Mouse (Mus musculus): ENCODE results near the gene Ksr1. TPM values are rescaled to one million over a fixed set of nuclear protein-coding genes. Genes with fewer than 3 reads are reported as not detected.

Ksr1 gene
- polyA plus RNA-seq, 1 experiment: 21.9 TPM

DNA sequence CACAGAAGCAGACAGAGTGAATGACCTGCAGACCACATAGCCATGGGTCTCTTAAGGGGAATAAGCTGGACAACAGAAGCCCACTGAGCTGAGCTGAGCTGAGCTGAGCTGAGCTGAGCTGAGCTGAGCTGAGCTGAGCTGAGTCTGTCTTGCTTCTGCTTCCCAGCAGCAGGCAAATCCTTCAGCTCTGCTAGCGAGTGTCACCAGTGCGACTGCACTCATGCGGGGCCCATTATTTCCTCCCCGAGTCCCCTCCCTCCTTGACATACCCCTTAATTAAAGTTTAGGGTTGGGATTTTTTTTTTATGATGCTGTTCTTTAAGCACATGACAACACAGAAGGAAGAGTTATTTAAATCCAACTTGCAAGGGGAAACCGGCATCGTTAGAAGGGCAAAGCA, 32.1 kb downstream of the Ksr1 start:
- TF ChIP-seq POLR2A (IDR thresholded peaks at IDR 0.05; ENCODE audit: borderline replicate concordance, extremely low read depth, low read depth, low read length) (no peak), CTCF (IDR thresholded peaks at IDR 0.05; ENCODE audit: insufficient read depth, low read length) (no peak)
- WGBS: 85% methylated on average over 6 of the region's 6 CpGs
- Histone ChIP-seq H3K4me3 (replicated peaks; ENCODE audit: extremely low read depth, low read depth, low read length) (no peak overlapping the region), H3K4me1 (ENCODE audit: control insufficient read depth, insufficient read depth, low read length) (peaks cover 6% of the 10 kb centered on the region; the same call in 1 of the 2 replicates)
- no peak for DNase-seq

- DNase-seq: no peak
- 83% methylated on average over 4 of the region's 4 CpGs for WGBS
- H3K4me3 ChIP-seq (replicated peaks; ENCODE audit: extremely low read depth, low read depth, low read length): no peak overlapping the region
- peaks cover 6% of the 10 kb centered on the region; the same call in 1 of the 2 replicates for H3K4me1 ChIP-seq (ENCODE audit: control insufficient read depth, insufficient read depth, low read length)
- TF ChIP-seq CTCF (IDR thresholded peaks at IDR 0.05; ENCODE audit: insufficient read depth, low read length) (no peak), POLR2A (IDR thresholded peaks at IDR 0.05; ENCODE audit: borderline replicate concordance, extremely low read depth, low read depth, low read length) (no peak)
Observed at GRCm38 (mm10) chr11:79113397-79113796, 32.8 kb downstream of the Ksr1 start.

DNA sequence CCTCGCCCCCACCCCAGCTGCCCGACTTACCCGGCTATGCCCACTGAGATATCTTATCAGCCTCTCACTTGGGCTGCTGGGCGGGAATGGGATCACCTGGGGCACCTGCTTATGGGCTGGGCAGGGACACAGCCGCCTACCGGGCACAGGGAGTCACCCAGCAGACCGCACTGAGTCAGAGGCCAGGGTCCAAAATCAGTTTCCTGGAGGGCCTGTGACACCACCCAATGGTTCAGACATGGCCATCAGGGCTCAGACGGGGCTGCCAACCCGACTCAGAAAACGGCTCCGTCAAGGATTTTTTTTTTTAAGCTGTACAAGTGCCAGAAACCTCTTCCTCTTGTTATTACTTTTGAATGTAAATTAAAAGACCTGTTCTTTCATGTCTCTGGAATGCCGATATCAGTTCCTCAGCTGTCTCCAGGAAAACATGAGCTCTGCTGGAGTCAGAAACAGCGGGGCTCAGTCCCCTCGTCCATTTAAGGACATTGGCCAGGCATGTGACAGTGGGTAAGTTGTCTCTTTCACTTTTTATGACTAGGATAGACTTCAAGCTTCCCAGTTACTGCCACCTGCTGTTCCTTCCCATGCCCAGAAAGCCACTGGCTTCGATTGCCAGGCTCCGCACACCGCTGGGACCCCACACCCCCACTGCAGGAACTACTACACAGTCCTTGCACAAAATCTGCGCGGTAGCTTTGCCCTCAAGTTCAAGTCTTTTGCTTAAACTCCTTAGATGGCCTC, 33.5 kb downstream of the Ksr1 start:
- no peak for DNase-seq
- WGBS: 34% methylated on average over 19 of the region's 19 CpGs
- TF ChIP-seq POLR2A (IDR thresholded peaks at IDR 0.05; ENCODE audit: borderline replicate concordance, extremely low read depth, low read depth, low read length): no peak
- peak; percentile 42 for TF ChIP-seq CTCF (IDR thresholded peaks at IDR 0.05; ENCODE audit: insufficient read depth, low read length)
- Histone ChIP-seq H3K4me1 (ENCODE audit: control insufficient read depth, insufficient read depth, low read length) (peaks cover 6% of the 10 kb centered on the region; the same call in 1 of the 2 replicates), H3K4me3 (replicated peaks; ENCODE audit: extremely low read depth, low read depth, low read length) (no peak overlapping the region)

- no peak for DNase-seq
- 82% methylated on average over 10 of the region's 10 CpGs for WGBS
- Histone ChIP-seq H3K4me1 (ENCODE audit: control insufficient read depth, insufficient read depth, low read length) (peaks cover 6% of the 10 kb centered on the region; the same call in 1 of the 2 replicates), H3K4me3 (replicated peaks; ENCODE audit: extremely low read depth, low read depth, low read length) (no peak overlapping the region)
- TF ChIP-seq CTCF (IDR thresholded peaks at IDR 0.05; ENCODE audit: insufficient read depth, low read length): 0 out of 2 replicates have a peak, but pooled peaks have one; percentile 2
- no peak for TF ChIP-seq POLR2A (IDR thresholded peaks at IDR 0.05; ENCODE audit: borderline replicate concordance, extremely low read depth, low read depth, low read length)
Observed at GRCm38 (mm10) chr11:79111864-79112558, 34.2 kb downstream of the Ksr1 start.

DNA sequence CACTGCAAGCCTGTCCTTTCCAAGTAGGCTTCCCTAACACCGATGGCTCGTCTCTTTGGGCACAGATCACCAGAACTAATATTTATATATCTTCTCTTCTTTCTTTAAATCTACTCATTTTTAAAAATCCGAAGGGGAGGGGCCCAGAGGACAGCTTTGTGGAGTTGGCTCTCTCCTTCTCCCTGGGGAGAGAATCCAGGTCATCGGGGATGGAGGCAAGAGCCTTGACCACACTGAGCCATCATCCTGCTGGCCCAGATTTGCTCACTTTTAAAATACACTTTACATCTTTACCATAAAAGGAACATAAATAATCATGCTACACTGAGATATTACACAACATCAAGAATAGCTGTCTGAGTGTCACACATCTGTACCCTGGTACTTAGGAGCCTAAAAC, 35.8 kb downstream of the Ksr1 start:
- no peak for DNase-seq
- Histone ChIP-seq H3K4me3 (replicated peaks; ENCODE audit: extremely low read depth, low read depth, low read length) (no peak overlapping the region), H3K4me1 (ENCODE audit: control insufficient read depth, insufficient read depth, low read length) (peaks cover 6% of the 10 kb centered on the region; the same call in 1 of the 2 replicates)
- WGBS: 72% methylated on average over 4 of the region's 4 CpGs
- TF ChIP-seq CTCF (IDR thresholded peaks at IDR 0.05; ENCODE audit: insufficient read depth, low read length): no peak
- TF ChIP-seq POLR2A (IDR thresholded peaks at IDR 0.05; ENCODE audit: borderline replicate concordance, extremely low read depth, low read depth, low read length): no peak

GRCm38 (mm10) chr11:79107934-79108333, 38.3 kb downstream of the Ksr1 start:
- no peak for DNase-seq
- Histone ChIP-seq H3K4me3 (replicated peaks; ENCODE audit: extremely low read depth, low read depth, low read length) (no peak overlapping the region), H3K4me1 (ENCODE audit: control insufficient read depth, insufficient read depth, low read length) (peaks cover 11% of the 10 kb centered on the region)
- 81% methylated on average over 11 of the region's 11 CpGs for WGBS
- TF ChIP-seq CTCF (IDR thresholded peaks at IDR 0.05; ENCODE audit: insufficient read depth, low read length) (no peak), POLR2A (IDR thresholded peaks at IDR 0.05; ENCODE audit: borderline replicate concordance, extremely low read depth, low read depth, low read length) (no peak)

DNA sequence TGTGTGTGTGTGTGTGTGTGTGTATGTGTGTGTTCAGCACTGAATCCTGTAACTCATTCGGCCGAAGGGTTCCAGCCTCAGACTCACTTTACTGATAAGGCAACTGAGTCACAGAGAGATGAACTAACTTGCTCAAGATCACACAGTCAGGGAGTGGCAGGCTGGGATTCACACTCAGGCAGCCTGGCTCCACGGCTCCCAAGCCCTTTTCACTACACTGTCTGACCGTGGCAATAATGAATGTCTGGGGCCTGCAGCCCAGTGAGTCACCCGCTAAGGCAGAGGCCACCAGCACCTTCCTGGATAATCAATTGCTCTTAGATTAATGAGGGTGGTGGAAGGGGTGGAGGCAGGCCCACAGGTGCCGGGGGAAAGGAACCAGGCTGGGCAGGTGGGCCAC, 41.2 kb downstream of the Ksr1 start:
- no peak for DNase-seq
- Histone ChIP-seq H3K4me1 (ENCODE audit: control insufficient read depth, insufficient read depth, low read length) (peaks cover 10% of the 10 kb centered on the region), H3K4me3 (replicated peaks; ENCODE audit: extremely low read depth, low read depth, low read length) (no peak overlapping the region)
- WGBS: 88% methylated on average over 6 of the region's 6 CpGs
- TF ChIP-seq CTCF (IDR thresholded peaks at IDR 0.05; ENCODE audit: insufficient read depth, low read length) (no peak), POLR2A (IDR thresholded peaks at IDR 0.05; ENCODE audit: borderline replicate concordance, extremely low read depth, low read depth, low read length) (no peak)

GRCm38 (mm10) chr11:79104538-79104937, 41.7 kb downstream of the Ksr1 start:
- 82% methylated on average over 6 of the region's 6 CpGs for WGBS
- Histone ChIP-seq H3K4me1 (ENCODE audit: control insufficient read depth, insufficient read depth, low read length) (peaks cover 10% of the 10 kb centered on the region), H3K4me3 (replicated peaks; ENCODE audit: extremely low read depth, low read depth, low read length) (no peak overlapping the region)
- no peak for DNase-seq
- no peak for TF ChIP-seq POLR2A (IDR thresholded peaks at IDR 0.05; ENCODE audit: borderline replicate concordance, extremely low read depth, low read depth, low read length)
- TF ChIP-seq CTCF (IDR thresholded peaks at IDR 0.05; ENCODE audit: insufficient read depth, low read length): no peak

DNA sequence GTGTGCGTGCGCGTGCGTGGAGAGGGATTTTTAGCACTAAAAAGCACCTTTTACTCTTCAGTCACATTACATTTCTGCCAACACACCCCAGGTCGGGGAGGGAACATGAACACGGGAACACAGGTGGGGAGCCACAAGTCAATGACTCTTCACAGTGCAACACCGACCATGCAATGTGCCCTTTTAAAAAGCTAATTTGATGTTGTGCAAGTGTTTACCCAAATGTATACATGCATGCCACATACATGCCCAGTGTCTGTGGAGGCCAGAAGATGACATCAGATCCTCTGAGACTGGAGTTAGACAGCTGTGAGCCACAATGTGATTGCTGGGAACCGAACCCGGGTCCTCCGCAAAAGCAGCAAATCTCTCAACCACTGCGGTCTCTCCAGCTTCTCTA, 42.1 kb downstream of the Ksr1 start:
- 89% methylated on average over 11 of the region's 11 CpGs for WGBS

More for the DNA sequence above, 42.1 kb downstream of the Ksr1 start:
- no peak for TF ChIP-seq POLR2A (IDR thresholded peaks at IDR 0.05; ENCODE audit: borderline replicate concordance, extremely low read depth, low read depth, low read length)
- TF ChIP-seq CTCF (IDR thresholded peaks at IDR 0.05; ENCODE audit: insufficient read depth, low read length): no peak
- peaks cover 10% of the 10 kb centered on the region for H3K4me1 ChIP-seq (ENCODE audit: control insufficient read depth, insufficient read depth, low read length)
- DNase-seq: no peak
- H3K4me3 ChIP-seq (replicated peaks; ENCODE audit: extremely low read depth, low read depth, low read length): no peak overlapping the region

Measured in lung, adult 2 months (tissue).